Mouse (Mus musculus) megakaryocyte, embryonic 14.5 days (primary cell): Measurements from ENCODE around the gene Gm49361. TPM values are rescaled to one million over a fixed set of nuclear protein-coding genes. Genes with fewer than 3 reads are reported as not detected.

Experiments
- H3K27me3 ChIP-seq: replicated peaks from 2 replicates; pipeline ENCODE3; 2012; ENCODE audit warnings: inconsistent platforms
- H3K36me3 ChIP-seq: replicated peaks from 2 replicates; pipeline ENCODE3; 2012; ENCODE audit warnings: low read length, inconsistent platforms, mixed read lengths
- H3K4me1 ChIP-seq: 2 replicates; pipeline ENCODE4 v1.6.1; 2012; ENCODE audit warnings: inconsistent platforms
- H3K4me3 ChIP-seq: replicated peaks from 2 replicates; pipeline ENCODE3; 2012; ENCODE audit warnings: moderate library complexity, mild to moderate bottlenecking, inconsistent platforms
- H3K9me3 ChIP-seq: 2 replicates; pipeline ENCODE4 v1.6.1; 2012; ENCODE audit warnings: inconsistent platforms
- FLI1 ChIP-seq: IDR thresholded peaks from 2 replicates; pipeline ENCODE4 v1.6.1; 2012; ENCODE audit warnings: low read length, inconsistent platforms, mixed read lengths
- GATA1 ChIP-seq: IDR thresholded peaks from 3 replicates; pipeline ENCODE4 v1.6.1; 2012; ENCODE audit warnings: mixed read lengths, low read length, inconsistent platforms, borderline replicate concordance
- polyA plus RNA-seq: library from polyadenylated mRNA; stranded (reverse); fragments of >175 nt; gene quantifications from 2 replicates; pipeline ENCODE4 v1.2.3, GENCODE M21; 2012; ENCODE audit warnings: low replicate concordance; ENCODE audit not compliant: insufficient read depth

Gene Gm49361
- polyA plus RNA-seq, 1 experiment, result not detected

DNA sequence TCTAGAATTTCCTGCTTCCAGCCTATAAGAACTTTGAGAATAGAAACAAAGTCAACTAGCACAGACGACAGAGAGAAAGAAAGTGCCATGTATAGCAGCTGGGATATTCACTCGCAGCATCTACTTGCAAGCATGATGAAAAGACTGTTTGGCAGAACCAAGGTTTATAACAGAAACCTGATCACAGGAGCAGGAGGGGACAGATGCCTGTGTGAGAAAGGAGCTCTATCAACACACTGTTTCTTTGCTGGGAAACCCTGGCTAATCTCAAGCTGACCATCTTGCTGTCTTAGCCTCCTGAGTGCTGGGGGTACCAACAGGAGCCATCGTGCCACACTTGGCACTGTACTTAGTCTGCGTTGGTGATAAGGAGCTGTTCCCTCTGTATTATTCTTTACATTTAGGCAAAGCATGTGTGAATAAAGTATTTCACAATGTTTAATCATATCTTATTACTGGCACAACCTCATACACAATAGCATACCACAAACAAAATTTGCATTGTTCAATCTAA, 136.0 kb downstream of the Gm49361 start:
- H3K4me3 ChIP-seq, result no peak overlapping the region
- TF ChIP-seq FLI1 (no peak), GATA1 (no peak)
- peaks cover 49% of the 10 kb centered on the region for H3K36me3 ChIP-seq
- peaks cover 18% of the 10 kb centered on the region for H3K4me1 ChIP-seq
- H3K27me3 ChIP-seq, result no peaks in the 10 kb centered on the region
- no peaks in the 10 kb centered on the region for H3K9me3 ChIP-seq

DNA sequence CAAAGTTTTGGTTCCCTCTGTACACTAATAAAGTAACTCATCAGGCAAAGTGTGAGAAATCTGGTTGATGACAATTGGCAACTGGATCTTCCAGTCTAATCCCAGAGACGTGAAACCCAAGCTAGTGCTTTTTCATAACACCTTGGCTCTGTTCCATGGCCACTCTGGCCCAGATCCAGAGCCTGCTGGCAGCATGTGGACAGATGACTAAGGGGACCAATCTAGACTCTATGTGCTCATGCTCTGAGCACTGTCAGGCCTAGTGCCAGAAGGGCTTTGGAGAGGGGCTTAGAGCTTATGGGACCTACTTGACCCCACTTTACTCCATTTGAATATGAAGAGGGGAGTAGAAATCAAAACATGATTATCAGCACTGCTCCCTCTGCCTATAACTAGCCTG, 138.4 kb downstream of the Gm49361 start:
- Histone ChIP-seq H3K9me3 (no peaks in the 10 kb centered on the region), H3K4me3 (no peak overlapping the region), H3K27me3 (no peaks in the 10 kb centered on the region), H3K4me1 (peaks cover 18% of the 10 kb centered on the region), H3K36me3 (peaks cover 60% of the 10 kb centered on the region)
- no peak for TF ChIP-seq GATA1
- no peak for TF ChIP-seq FLI1

DNA sequence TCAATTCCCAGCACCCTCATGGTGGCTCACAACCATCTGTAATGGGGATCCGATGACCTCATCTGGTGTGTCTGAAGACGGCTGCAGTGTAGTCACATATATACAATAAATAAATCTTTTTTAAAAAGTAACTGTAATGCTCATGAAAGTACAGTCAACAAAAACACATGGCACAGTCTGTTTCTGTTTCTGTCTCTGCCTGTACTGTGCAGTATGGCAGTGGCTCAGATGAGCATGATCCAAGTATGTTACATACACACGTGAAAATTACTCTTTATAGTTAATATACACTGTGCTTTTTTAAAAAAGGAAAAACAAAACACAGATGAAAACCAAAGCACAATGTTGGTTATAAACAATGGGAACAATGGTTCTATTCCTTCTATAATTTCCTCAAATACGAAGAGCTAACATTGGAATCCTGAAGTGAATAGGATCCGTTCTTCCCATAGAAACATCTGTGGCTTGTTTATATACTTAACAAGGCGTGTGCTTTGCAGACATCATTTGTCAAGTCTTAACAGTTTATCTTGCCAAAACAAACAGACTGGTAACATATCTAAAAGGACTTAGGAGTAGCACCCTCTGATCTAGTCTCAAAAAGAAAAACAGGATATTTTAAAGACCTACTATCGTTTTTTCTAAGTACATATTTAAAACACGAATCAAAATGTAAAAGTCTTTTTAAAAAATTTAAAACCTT, 139.1 kb downstream of the Gm49361 start:
- Histone ChIP-seq H3K36me3 (peaks cover 66% of the 10 kb centered on the region), H3K9me3 (no peaks in the 10 kb centered on the region), H3K27me3 (no peaks in the 10 kb centered on the region), H3K4me3 (no peak overlapping the region), H3K4me1 (peaks cover 18% of the 10 kb centered on the region)
- no peak for TF ChIP-seq GATA1

DNA sequence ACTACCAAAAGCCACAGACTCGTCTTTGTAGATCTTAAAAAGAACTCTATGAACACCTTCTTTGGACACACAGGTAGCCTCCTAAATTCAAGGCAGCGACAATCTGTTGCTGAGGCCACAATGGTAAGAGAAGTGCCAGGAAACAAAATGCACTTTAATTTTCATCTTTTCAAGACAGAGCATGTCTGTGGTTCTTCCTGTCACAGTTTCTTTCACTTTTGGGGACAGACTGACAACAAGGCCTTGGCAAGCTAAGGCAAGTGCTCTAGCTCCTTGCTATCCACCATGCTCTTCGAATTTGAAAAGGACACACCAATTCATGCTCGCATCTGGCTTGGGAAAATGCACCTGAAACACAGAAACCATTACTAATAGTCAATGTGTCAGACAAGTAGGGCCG, 152.6 kb downstream of the Gm49361 start:
- Histone ChIP-seq H3K4me3 (no peak overlapping the region), H3K36me3 (peaks cover 92% of the 10 kb centered on the region), H3K27me3 (no peaks in the 10 kb centered on the region), H3K9me3 (no peaks in the 10 kb centered on the region), H3K4me1 (peaks cover 11% of the 10 kb centered on the region)
- TF ChIP-seq GATA1 (no peak), FLI1 (no peak)

Other genes with a start within 250 kb of the Gm49361 start
- not detected in 2 replicates for gene Il17d, start 221.3 kb downstream of the Gm49361 start, polyA plus RNA-seq
- 2.2 TPM in 1 of 2 replicates, not detected in the other for gene Eef1akmt1, start 174.5 kb downstream of the Gm49361 start, polyA plus RNA-seq
- 1.9 and 7.5 TPM in 2 replicates for gene Xpo4, start 80.7 kb downstream of the Gm49361 start, polyA plus RNA-seq
- gene Lats2, start 12.3 kb upstream of the Gm49361 start, polyA plus RNA-seq, result 2.0 TPM in 1 of 2 replicates, not detected in the other
- gene Sap18, start 52.1 kb upstream of the Gm49361 start, polyA plus RNA-seq, result 119 and 460 TPM in 2 replicates
- 4.1 TPM in 1 of 2 replicates, not detected in the other for gene Ska3, start 80.1 kb upstream of the Gm49361 start, polyA plus RNA-seq
- gene Mrpl57, start 80.1 kb upstream of the Gm49361 start, polyA plus RNA-seq, result 416 and 675 TPM in 2 replicates
- gene Zdhhc20, start 144.2 kb upstream of the Gm49361 start, polyA plus RNA-seq, result 0.58 TPM in 1 of 2 replicates, not detected in the other